Mouse (Mus musculus) megakaryocyte, embryonic 14.5 days (primary cell): ENCODE data around the gene Slc35e3.

Experiments
- FLI1 ChIP-seq: IDR thresholded peaks from 2 replicates; pipeline ENCODE4 v1.6.1; 2012; ENCODE audit warnings: low read length, inconsistent platforms, mixed read lengths
- GATA1 ChIP-seq: IDR thresholded peaks from 3 replicates; pipeline ENCODE4 v1.6.1; 2012; ENCODE audit warnings: mixed read lengths, low read length, inconsistent platforms, borderline replicate concordance

GRCm38 (mm10) chr10:117691389-117691968 lies 54.7 kb downstream of the Slc35e3 start:
- TF ChIP-seq GATA1, result no peak
- no peak for TF ChIP-seq FLI1
